ENCODE assay signal across 19 mouse cellular contexts in the genomic region with DNA sequence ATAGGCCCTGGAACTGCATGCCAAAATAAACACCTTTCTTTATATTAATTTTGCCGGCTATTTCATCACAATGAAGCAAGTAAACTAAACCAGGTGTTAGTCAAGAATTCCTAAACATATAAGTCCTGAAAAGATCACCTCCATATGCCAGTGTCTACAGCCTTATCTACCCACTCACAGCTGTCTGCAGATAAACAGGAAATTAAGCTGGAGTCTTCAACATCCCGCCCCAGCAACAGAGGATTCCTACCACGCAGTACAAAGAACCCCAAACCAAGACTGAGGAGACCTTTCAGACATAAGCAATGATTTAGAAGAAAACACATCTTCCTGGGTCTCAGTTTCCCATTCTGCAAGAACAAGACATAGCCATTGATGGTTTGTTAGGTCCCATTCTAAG. TPM values are rescaled to one million over a fixed set of nuclear protein-coding genes. Genes with fewer than 3 reads are reported as not detected.
DNase-seq lines count a peak whose midpoint lies in the region; ATAC-seq and TF ChIP-seq lines count a peak whose summit lies in the region.
"Had no signal": no experiment of that assay in that cellular context is flagged by ENCODE, and none has a peak within 500 bp of the region (broad histone marks: within the 10 kb centered on the region; RNA-seq: fewer than 3 reads in every experiment).

No protein-coding gene starts in this region.

- H3K36me3 ChIP-seq in MEL (ENCODE audit: control insufficient read depth in 1 of 2, insufficient read depth in 2 of 2, low read length in 2 of 2), result peaks cover 6 to 9% of the 10 kb centered on the region in 2 experiments; a peak in 3 of 4 replicates
- peaks cover 26% of the 10 kb centered on the region for H3K36me3 ChIP-seq in hindbrain, embryonic 13.5 days
- peaks cover 10% of the 10 kb centered on the region for H3K36me3 ChIP-seq in midbrain, embryonic 16.5 days (ENCODE audit: control insufficient read depth, insufficient read depth, low read length)

- 87% methylated on average over 3 of the region's 3 CpGs for WGBS in hindbrain, embryonic 13.5 days
- 88% methylated on average over 3 of the region's 3 CpGs for WGBS in midbrain, embryonic 16.5 days

- TF ChIP-seq EP300 in MEL (IDR thresholded peaks at IDR 0.05; ENCODE audit: low read depth in 1 of 2, low read length in 2 of 2), result peak; percentile 55 to 69; a peak in 3 of 4 replicates

- no peak for TF ChIP-seq RAD21 in MEL (IDR thresholded peaks at IDR 0.05; ENCODE audit: low read depth, low read length)

- DNase-seq in 416B (ENCODE audit: low read depth) (peak; percentile 40), MEL (ENCODE audit: low read depth, low spot score) (peak; percentile 57)
- peak; percentile 30 for DNase-seq in naive thymus-derived CD4-positive, alpha-beta T cell, adult 2 months (ENCODE audit: low read depth)
- DNase-seq: adrenal gland, postnatal 14 days; cerebellum, adult 18-20 months; cerebellum, adult 9-11 months; cerebellum, postnatal 36 days; gastrocnemius, postnatal 36 days; heart, postnatal 10 days; heart, postnatal 4 days had no signal

- no peak overlapping the region for H3K4me3 ChIP-seq in MEL (ENCODE audit: control insufficient read depth in 1 of 2, insufficient read depth in 1 of 2, low read depth in 2 of 2, low read length in 2 of 2)
- no peak overlapping the region for H3K4me3 ChIP-seq in hindbrain, embryonic 13.5 days
- no peak overlapping the region for H3K4me3 ChIP-seq in midbrain, embryonic 16.5 days (ENCODE audit: low read depth, low read length)
- H3K4me3 ChIP-seq: embryonic facial prominence, embryonic 15.5 days; erythroblast, embryonic 14.5 days; forebrain, embryonic 10.5 days; forebrain, embryonic 15.5 days; hindbrain, embryonic 12.5 days had no signal

- no peaks in the 10 kb centered on the region for H3K79me2 ChIP-seq in MEL (ENCODE audit: control insufficient read depth, insufficient read depth, low read length, poor library complexity)

- H3K27ac ChIP-seq in MEL (ENCODE audit: control insufficient read depth, low read depth, low read length), result no peak overlapping the region
- no peak overlapping the region for H3K27ac ChIP-seq in hindbrain, embryonic 13.5 days
- H3K27ac ChIP-seq in midbrain, embryonic 16.5 days (ENCODE audit: low read length), result no peak overlapping the region
- H3K27ac ChIP-seq: embryonic facial prominence, embryonic 15.5 days; forebrain, embryonic 15.5 days; hindbrain, embryonic 12.5 days; hindbrain, postnatal 0 days had no signal

- no peaks in the 10 kb centered on the region for H3K9me3 ChIP-seq in MEL (replicated peaks; ENCODE audit: insufficient read depth, low read length)
- no peaks in the 10 kb centered on the region for H3K9me3 ChIP-seq in hindbrain, embryonic 13.5 days
- H3K9me3 ChIP-seq in midbrain, embryonic 16.5 days (replicated peaks; ENCODE audit: control insufficient read depth, low read length, poor library complexity, severe bottlenecking), result no peaks in the 10 kb centered on the region
- H3K9me3 ChIP-seq: embryonic facial prominence, embryonic 15.5 days; forebrain, embryonic 10.5 days; forebrain, embryonic 15.5 days; hindbrain, embryonic 12.5 days had no signal

- peaks cover 11 to 19% of the 10 kb centered on the region in 2 experiments for H3K4me1 ChIP-seq in MEL (ENCODE audit: control insufficient read depth in 1 of 2, insufficient read depth in 2 of 2, low read length in 2 of 2)
- no peaks in the 10 kb centered on the region for H3K4me1 ChIP-seq in hindbrain, embryonic 13.5 days (replicated peaks)
- no peaks in the 10 kb centered on the region for H3K4me1 ChIP-seq in midbrain, embryonic 16.5 days (ENCODE audit: control insufficient read depth, insufficient read depth, low read length)
- H3K4me1 ChIP-seq: embryonic facial prominence, embryonic 15.5 days; forebrain, embryonic 15.5 days; hindbrain, embryonic 12.5 days had no signal

- no peak overlapping the region for H3K4me2 ChIP-seq in hindbrain, embryonic 13.5 days
- H3K4me2 ChIP-seq in midbrain, embryonic 16.5 days (ENCODE audit: low read length), result no peak overlapping the region
- H3K4me2 ChIP-seq: embryonic facial prominence, embryonic 15.5 days; forebrain, embryonic 15.5 days; hindbrain, embryonic 12.5 days had no signal

- peak; percentile 74 for ATAC-seq in inflammation-experienced regulatory T-cells, adult 6 months
- no peak for ATAC-seq in hindbrain, embryonic 13.5 days (ENCODE audit: low FRiP score)
- ATAC-seq in midbrain, embryonic 16.5 days, result no peak
- ATAC-seq: forebrain, embryonic 15.5 days; hindbrain, postnatal 0 days had no signal

- no peak for TF ChIP-seq CTCF in MEL (IDR thresholded peaks at IDR 0.05 in 2 of 3, conservative IDR thresholded peaks at IDR 0.05 in 1 of 3; ENCODE audit: control insufficient read depth in 1 of 3, insufficient read depth in 1 of 3, low read depth in 2 of 3, low read length in 3 of 3, poor library complexity in 1 of 3, severe bottlenecking in 1 of 3)

- TF ChIP-seq POLR2A in MEL (IDR thresholded peaks at IDR 0.05; ENCODE audit: control insufficient read depth in 1 of 2, insufficient read depth in 1 of 2, low read depth in 1 of 2, low read length in 2 of 2, poor library complexity in 1 of 2), result no peak

- H3K27me3 ChIP-seq in MEL (ENCODE audit: control insufficient read depth in 1 of 2, insufficient read depth in 2 of 2, low read length in 2 of 2), result no peaks in the 10 kb centered on the region
- no peaks in the 10 kb centered on the region for H3K27me3 ChIP-seq in hindbrain, embryonic 13.5 days
- H3K27me3 ChIP-seq in midbrain, embryonic 16.5 days (ENCODE audit: control insufficient read depth, insufficient read depth, low read depth, low read length), result no peaks in the 10 kb centered on the region
- H3K27me3 ChIP-seq: embryonic facial prominence, embryonic 15.5 days; forebrain, embryonic 15.5 days; hindbrain, embryonic 12.5 days had no signal

- H3K9ac ChIP-seq in MEL (ENCODE audit: control insufficient read depth, low read depth, low read length, poor library complexity, severe bottlenecking), result no peak overlapping the region
- H3K9ac ChIP-seq in hindbrain, embryonic 13.5 days, result no peak overlapping the region
- H3K9ac ChIP-seq in midbrain, embryonic 16.5 days (ENCODE audit: low read depth, low read length), result no peak overlapping the region
- H3K9ac ChIP-seq: embryonic facial prominence, embryonic 15.5 days; forebrain, embryonic 15.5 days; hindbrain, embryonic 12.5 days had no signal

TF ChIP-seq in MEL, 35 proteins besides CTCF, POLR2A, EP300 and RAD21:
- TF ChIP-seq MXI1 (IDR thresholded peaks at IDR 0.05; ENCODE audit: low read depth, low read length), result no peak
- TF ChIP-seq TAL1 (IDR thresholded peaks at IDR 0.05; ENCODE audit: low read length), result peak; percentile 75
- peak; percentile 95 for TF ChIP-seq GATA1 (IDR thresholded peaks at IDR 0.05; ENCODE audit: low read depth, low read length)
- TF ChIP-seq ZNF384 (IDR thresholded peaks at IDR 0.05; ENCODE audit: low read depth, low read length), result no peak
- TF ChIP-seq ELF1 (IDR thresholded peaks at IDR 0.05; ENCODE audit: low read depth, low read length), result 0 out of 2 replicates have a peak, but pooled peaks have one; percentile 29
- peak; percentile 81 for TF ChIP-seq TCF12 (IDR thresholded peaks at IDR 0.05; ENCODE audit: low read depth, low read length)
- peak; percentile 77 for TF ChIP-seq SIN3A (IDR thresholded peaks at IDR 0.05; ENCODE audit: low read length)
- peak; percentile 91 for TF ChIP-seq ETS1 (IDR thresholded peaks at IDR 0.05; ENCODE audit: low read depth, low read length)
- no peak for TF ChIP-seq E2F4 (IDR thresholded peaks at IDR 0.05; ENCODE audit: borderline replicate concordance, low read depth, low read length)

RNA-seq across cellular contexts. Expression of a gene that starts 29.0 kb away (rescaled TPM):
- 26.5 and 30.1 TPM in 2 replicates for total RNA-seq in MEL (2012; rRNA removed)
- polyA plus RNA-seq in MEL (2012; ENCODE audit: insufficient read depth in 1 of 2, insufficient read length in 2 of 2, low read depth in 1 of 2, low replicate concordance in 2 of 2, missing spikeins in 1 of 2), result 10 to 100 TPM in 1 of 2 experiments, not detected in 1; 31.1 TPM
- polyA plus RNA-seq in inflammation-experienced regulatory T-cells, adult 6 months (2017; shearing (Covaris generic)), result 10 to 100 TPM; 34.6 to 40.0 (median 35.9) TPM
- polyA plus RNA-seq in hindbrain, embryonic 13.5 days (2015; fragmentation: Nextera tagmentation; extraction: Ambion mirVana), result 38.7 and 41.2 TPM in 2 replicates
- 37.4 and 38.6 TPM in 2 replicates for polyA plus RNA-seq in midbrain, embryonic 16.5 days (2015; fragmentation: Nextera tagmentation; extraction: Ambion mirVana)

RNA-seq across cellular contexts. Expression of a gene that starts 35.6 kb away (rescaled TPM):
- 24.3 and 26.9 TPM in 2 replicates for total RNA-seq in MEL (2012; rRNA removed)
- polyA plus RNA-seq in MEL (2012; ENCODE audit: insufficient read depth in 1 of 2, insufficient read length in 2 of 2, low read depth in 1 of 2, low replicate concordance in 2 of 2, missing spikeins in 1 of 2), result 100 to 1,000 TPM in 1 of 2 experiments, 10 to 100 TPM in 1; 27.0 to 330 TPM
- polyA plus RNA-seq in inflammation-experienced regulatory T-cells, adult 6 months (2017; shearing (Covaris generic)), result 10 to 100 TPM; 60.0 to 76.4 (median 74.4) TPM
- polyA plus RNA-seq in hindbrain, embryonic 13.5 days (2015; fragmentation: Nextera tagmentation; extraction: Ambion mirVana), result 92.4 and 92.9 TPM in 2 replicates
- 91.7 and 94.3 TPM in 2 replicates for polyA plus RNA-seq in midbrain, embryonic 16.5 days (2015; fragmentation: Nextera tagmentation; extraction: Ambion mirVana)

RNA-seq across cellular contexts. Expression of a gene that starts 42.9 kb away (rescaled TPM):
- 18.0 and 18.5 TPM in 2 replicates for total RNA-seq in MEL (2012; rRNA removed)
- 10 to 100 TPM in 1 of 2 experiments, not detected in 1; 17.4 TPM for polyA plus RNA-seq in MEL (2012; ENCODE audit: insufficient read depth in 1 of 2, insufficient read length in 2 of 2, low read depth in 1 of 2, low replicate concordance in 2 of 2, missing spikeins in 1 of 2)
- 10 to 100 TPM in 2 of 3 experiments, 1 to 10 TPM in 1; 8.2 to 14.0 (median 13.5) TPM for polyA plus RNA-seq in inflammation-experienced regulatory T-cells, adult 6 months (2017; shearing (Covaris generic))
- 20.3 and 20.6 TPM in 2 replicates for polyA plus RNA-seq in hindbrain, embryonic 13.5 days (2015; fragmentation: Nextera tagmentation; extraction: Ambion mirVana)
- polyA plus RNA-seq in midbrain, embryonic 16.5 days (2015; fragmentation: Nextera tagmentation; extraction: Ambion mirVana), result 19.2 and 21.0 TPM in 2 replicates
